Comparison of ENCODE assay signal across 9 mouse cellular contexts in genomic region chr10:81415549-81416310, GRCm38 (mm10). TPM values are rescaled to one million over a fixed set of nuclear protein-coding genes. Genes with fewer than 3 reads are reported as not detected.
A peak's percentile ranks its signal among the peaks of the same experiment; 100 is the strongest.
DNase-seq lines count a peak whose midpoint lies in the region; ATAC-seq and TF ChIP-seq lines count a peak whose summit lies in the region.
"Had no signal": no experiment of that assay in that cellular context is flagged by ENCODE, and none has a peak within 500 bp of the region (broad histone marks: within the 10 kb centered on the region; RNA-seq: fewer than 3 reads in every experiment).

No protein-coding gene starts in this region.

- H3K4me1 ChIP-seq in forebrain, postnatal 0 days (ENCODE audit: insufficient read depth): peaks cover 19% of the 10 kb centered on the region; the same call in 1 of the 2 replicates
- peaks cover 49% of the 10 kb centered on the region for H3K4me1 ChIP-seq in limb, embryonic 11.5 days (ENCODE audit: control insufficient read depth, insufficient read depth, low read length)

- TF ChIP-seq CTCF in forebrain, postnatal 0 days (IDR thresholded peaks at IDR 0.05; ENCODE audit: low read depth): no peak

- no peaks in the 10 kb centered on the region for H3K9me3 ChIP-seq in forebrain, postnatal 0 days (ENCODE audit: low read length)
- no peaks in the 10 kb centered on the region for H3K9me3 ChIP-seq in limb, embryonic 11.5 days (ENCODE audit: control insufficient read depth, low read length)

- H3K36me3 ChIP-seq in forebrain, postnatal 0 days (ENCODE audit: insufficient read depth): peaks cover 10% of the 10 kb centered on the region
- H3K36me3 ChIP-seq in limb, embryonic 11.5 days (ENCODE audit: control insufficient read depth, insufficient read depth, low read length): no peaks in the 10 kb centered on the region

- no peaks in the 10 kb centered on the region for H3K27me3 ChIP-seq in forebrain, postnatal 0 days (ENCODE audit: insufficient read depth, low read length)
- no peaks in the 10 kb centered on the region for H3K27me3 ChIP-seq in limb, embryonic 11.5 days (ENCODE audit: control insufficient read depth, insufficient read depth, low read length)

- H3K27ac ChIP-seq in forebrain, postnatal 0 days (ENCODE audit: low read depth, low read length): peak overlapping the region; percentile 75
- 0 out of 2 replicates have a peak overlapping the region, but pooled peaks have one; percentile 33 for H3K27ac ChIP-seq in limb, embryonic 11.5 days (replicated peaks; ENCODE audit: low read depth, low read length)

- H3K4me3 ChIP-seq in forebrain, postnatal 0 days (ENCODE audit: low read depth, low read length): no peak overlapping the region
- no peak overlapping the region for H3K4me3 ChIP-seq in limb, embryonic 11.5 days (ENCODE audit: low read depth, low read length)

- no peak for ATAC-seq in forebrain, postnatal 0 days
- no peak for ATAC-seq in limb, embryonic 11.5 days (ENCODE audit: insufficient number of reproducible peaks, low FRiP score, low TSS enrichment, low read depth)

- DNase-seq in kidney, adult 9 months: peak; percentile 48
- no peak for DNase-seq in kidney, adult 8-10 months
- peak; percentile 54 to 59 for DNase-seq in cerebellum, postnatal 36 days
- DNase-seq in forebrain, postnatal 0 days: no peak
- no peak for DNase-seq in limb, embryonic 11.5 days (ENCODE audit: low spot score)
- DNase-seq in spleen, postnatal 36 days (ENCODE audit: low spot score in 2 of 2): no peak
- no peak for DNase-seq in retina, embryonic 14.5 days (ENCODE audit: low spot score)
- no peak for DNase-seq in urinary bladder, adult 18-20 months (ENCODE audit: low spot score in 2 of 2)
- DNase-seq: thymus, adult 2 months had no signal

- H3K9ac ChIP-seq in forebrain, postnatal 0 days: no peak overlapping the region
- peak overlapping the region; percentile 22; the same call in 1 of the 2 replicates for H3K9ac ChIP-seq in limb, embryonic 11.5 days (ENCODE audit: low read length)

- no peak overlapping the region for H3K4me2 ChIP-seq in forebrain, postnatal 0 days (ENCODE audit: low read depth)
- no peak overlapping the region for H3K4me2 ChIP-seq in limb, embryonic 11.5 days (ENCODE audit: low read depth, severe bottlenecking)

- 68% methylated on average over 17 of the region's 17 CpGs for WGBS in forebrain, postnatal 0 days
- WGBS in limb, embryonic 11.5 days: 66% methylated on average over 17 of the region's 17 CpGs

RNA-seq across cellular contexts. Expression of gene Smim24, which starts 22.9 kb away (rescaled TPM):
- 0.77 and 1.3 TPM in 2 replicates for total RNA-seq in forebrain, postnatal 0 days (2014; rRNA removed)
- 1.7 TPM in 2 replicates for polyA plus RNA-seq in forebrain, postnatal 0 days (2015; fragmentation: Nextera tagmentation; extraction: Ambion mirVana)
- 3.4 and 3.5 TPM in 2 replicates for polyA plus RNA-seq in limb, embryonic 11.5 days (2014; fragmentation: Nextera tagmentation; extraction: Ambion mirVana)

RNA-seq across cellular contexts. Expression of gene Gm48552, which starts 26.9 kb away (rescaled TPM):
- 5.8 and 16.6 TPM in 2 replicates for total RNA-seq in forebrain, postnatal 0 days (2014; rRNA removed)
- polyA plus RNA-seq in forebrain, postnatal 0 days (2015; fragmentation: Nextera tagmentation; extraction: Ambion mirVana): 1.9 and 3.7 TPM in 2 replicates
- polyA plus RNA-seq in limb, embryonic 11.5 days (2014; fragmentation: Nextera tagmentation; extraction: Ambion mirVana): 0.40 and 1.0 TPM in 2 replicates

RNA-seq across cellular contexts. Expression of gene Gm48551, which starts 31.5 kb away (rescaled TPM):
- total RNA-seq in forebrain, postnatal 0 days (2014; rRNA removed): 2.5 and 3.3 TPM in 2 replicates
- 5.0 and 7.3 TPM in 2 replicates for polyA plus RNA-seq in forebrain, postnatal 0 days (2015; fragmentation: Nextera tagmentation; extraction: Ambion mirVana)
- 2.1 and 2.8 TPM in 2 replicates for polyA plus RNA-seq in limb, embryonic 11.5 days (2014; fragmentation: Nextera tagmentation; extraction: Ambion mirVana)

RNA-seq across cellular contexts. Expression of gene Dohh, which starts 31.5 kb away (rescaled TPM):
- 126 and 139 TPM in 2 replicates for total RNA-seq in forebrain, postnatal 0 days (2014; rRNA removed)
- 111 and 125 TPM in 2 replicates for polyA plus RNA-seq in forebrain, postnatal 0 days (2015; fragmentation: Nextera tagmentation; extraction: Ambion mirVana)
- polyA plus RNA-seq in limb, embryonic 11.5 days (2014; fragmentation: Nextera tagmentation; extraction: Ambion mirVana): 53.7 and 55.7 TPM in 2 replicates

RNA-seq across cellular contexts. Expression of gene Fzr1, which starts 37.4 kb away (rescaled TPM):
- 60.2 and 67.2 TPM in 2 replicates for total RNA-seq in forebrain, postnatal 0 days (2014; rRNA removed)
- polyA plus RNA-seq in forebrain, postnatal 0 days (2015; fragmentation: Nextera tagmentation; extraction: Ambion mirVana): 128 and 132 TPM in 2 replicates
- polyA plus RNA-seq in limb, embryonic 11.5 days (2014; fragmentation: Nextera tagmentation; extraction: Ambion mirVana): 107 and 119 TPM in 2 replicates

Comparison
In these comparisons a context has a peak if more than half of its experiments do, and no peak if none do; other contexts are left out.
1. DNase-seq: peak in kidney, adult 9 months (single experiment) and cerebellum, postnatal 36 days (2 of 2); none in kidney, adult 8-10 months (0 of 2), forebrain, postnatal 0 days (single experiment), limb, embryonic 11.5 days (single experiment), spleen, postnatal 36 days (0 of 2), retina, embryonic 14.5 days (single experiment) and urinary bladder, adult 18-20 months (0 of 2).